Mouse (Mus musculus) fibroblast of lung, adult 2 months (primary cell): ENCODE data around the gene Hmga2.

Experiments used
- DNase-seq: peaks from one replicate; pipeline ENCODE4 v3.0.0-alpha.2; 2011; ENCODE audit warnings: low read depth

The Hmga2 gene

GRCm38 (mm10) chr10:120473218-120473617, 3.1 kb downstream of the Hmga2 start:
- no peak for DNase-seq

DNA sequence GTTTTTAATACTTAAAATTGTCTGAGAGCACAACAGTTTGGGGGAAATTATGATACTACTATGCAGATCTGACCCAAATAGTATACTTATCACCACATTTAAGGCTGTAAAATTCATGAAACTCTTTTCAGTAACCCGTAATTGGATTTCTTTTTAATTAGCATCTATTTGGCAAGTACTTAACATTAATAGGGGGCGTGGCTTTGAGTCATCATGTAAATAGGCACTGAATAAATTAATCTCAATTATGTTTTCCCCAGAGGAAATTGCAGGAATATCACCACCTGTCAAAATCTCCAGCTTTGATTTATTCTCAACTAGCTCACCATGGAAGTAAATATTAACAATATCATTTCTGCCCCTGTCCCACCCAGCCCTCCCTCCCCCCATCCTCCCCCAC, 3.7 kb downstream of the Hmga2 start:
- DNase-seq = no peak

GRCm38 (mm10) chr10:120465121-120465520, 11.1 kb downstream of the Hmga2 start:
- DNase-seq = no peak

DNA sequence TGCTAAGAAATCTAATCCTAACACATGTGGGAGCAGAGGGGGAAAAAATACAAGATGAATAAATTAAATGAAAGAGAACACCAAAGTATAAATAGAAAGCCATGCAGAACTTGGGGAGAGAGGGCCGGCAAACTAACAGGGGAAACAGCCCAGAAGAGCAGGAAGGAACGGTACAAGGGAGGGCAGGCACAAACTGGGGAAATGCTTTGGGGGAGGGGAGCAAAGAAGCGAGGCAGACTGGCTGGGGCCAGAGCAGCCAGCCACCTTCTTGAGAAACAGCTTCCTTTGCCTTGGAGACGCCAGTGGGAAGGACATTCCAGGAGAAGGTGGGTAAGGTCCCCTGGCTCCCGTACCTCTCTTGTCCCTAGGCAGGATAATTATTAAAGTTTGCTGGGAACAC, 14.5 kb downstream of the Hmga2 start:
- DNase-seq = no peak

DNA sequence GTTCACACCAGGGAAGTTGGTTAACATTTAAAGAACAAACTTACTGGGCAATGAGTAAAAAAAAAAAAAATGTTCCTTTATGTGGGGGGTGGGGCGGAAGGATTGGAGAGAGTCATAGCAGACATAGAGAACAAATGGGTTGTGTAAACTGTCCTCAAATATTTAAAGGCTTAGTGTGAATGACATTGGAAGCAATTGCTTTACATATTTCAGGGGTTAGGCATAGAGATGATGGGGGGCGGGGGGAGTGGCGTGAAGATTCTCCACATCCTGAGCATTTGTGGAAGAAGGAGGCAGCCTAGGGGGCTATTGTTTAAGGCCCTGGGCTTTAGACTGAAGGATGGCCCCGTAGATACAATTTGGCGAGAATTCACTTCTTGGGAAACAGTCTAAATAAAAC, 15.0 kb downstream of the Hmga2 start:
- no peak for DNase-seq

GRCm38 (mm10) chr10:120458866-120459265, 17.4 kb downstream of the Hmga2 start:
- DNase-seq = no peak

DNA sequence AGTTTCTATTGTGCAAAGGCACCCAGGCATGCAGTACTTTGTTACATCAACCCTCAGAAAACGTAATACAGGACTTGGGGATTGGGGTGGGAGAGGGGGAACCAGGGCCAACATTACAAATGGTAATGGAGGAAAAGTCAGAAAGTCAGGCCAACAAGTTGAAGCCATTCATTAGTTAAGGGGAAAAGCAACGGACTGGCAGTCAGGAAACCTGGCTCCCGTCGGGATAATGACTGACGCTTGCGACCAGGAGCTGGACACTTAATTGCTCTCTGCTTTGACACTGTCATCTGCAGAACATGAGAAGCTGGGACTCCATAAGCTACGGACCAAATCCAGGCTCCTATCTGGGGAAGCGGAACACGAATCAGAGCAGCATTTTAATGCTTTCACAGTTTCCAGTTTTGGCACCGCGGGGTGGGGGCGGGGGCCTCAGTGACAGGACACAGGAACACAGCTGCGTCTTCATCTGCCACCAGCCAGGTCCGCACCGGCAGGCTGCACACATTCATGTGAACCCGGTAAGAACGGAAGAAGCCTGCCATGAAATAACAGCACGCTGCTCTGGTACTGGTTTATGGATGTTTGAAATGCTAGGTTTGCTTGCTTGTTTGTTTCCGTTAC, 26.5 kb downstream of the Hmga2 start:
- no peak for DNase-seq

DNA sequence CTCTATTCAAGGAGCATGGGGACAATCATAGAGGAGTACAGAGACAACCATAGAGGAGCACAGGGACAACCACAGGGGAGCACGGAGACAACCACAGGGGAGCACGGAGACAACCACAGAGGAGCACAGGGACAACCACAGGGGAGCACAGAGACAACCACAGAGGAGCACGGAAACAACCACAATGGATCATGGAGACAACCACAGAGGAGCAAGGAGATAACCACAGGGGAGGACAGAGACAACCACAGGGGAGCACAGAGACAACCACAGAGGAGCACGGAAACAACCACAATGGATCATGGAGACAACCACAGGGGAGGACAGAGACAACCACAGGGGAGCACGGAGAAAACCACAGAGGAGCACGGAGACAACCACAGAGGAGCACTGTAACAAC, 29.5 kb downstream of the Hmga2 start:
- DNase-seq = no peak

- DNase-seq = no peak
These were observed 30.1 kb downstream of the Hmga2 start for GRCm38 (mm10) chr10:120446206-120446605.

- DNase-seq = no peak
These were observed 31.7 kb downstream of the Hmga2 start for GRCm38 (mm10) chr10:120444463-120445070.

- DNase-seq = no peak
These were observed 32.4 kb downstream of the Hmga2 start for GRCm38 (mm10) chr10:120443757-120444311.

DNA sequence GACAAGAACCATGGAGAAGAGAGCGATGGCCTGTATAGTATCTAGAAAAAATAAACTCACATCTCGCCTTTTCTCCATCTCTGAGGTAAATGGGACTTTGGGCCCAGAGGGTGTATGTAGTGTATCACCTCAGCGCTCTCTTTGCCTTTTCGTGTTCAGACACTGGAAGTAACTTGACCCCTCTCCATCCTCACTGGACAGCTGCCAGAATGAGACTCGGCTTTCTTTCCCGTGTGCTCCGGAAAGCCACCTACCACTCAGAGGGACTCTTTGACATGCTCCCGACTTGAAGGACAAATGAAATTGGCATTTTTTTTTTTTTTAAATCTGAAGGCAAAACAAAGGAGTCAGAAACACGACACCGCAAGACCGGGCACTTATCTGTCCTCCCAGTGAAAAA, 35.0 kb downstream of the Hmga2 start:
- DNase-seq = no peak

DNA sequence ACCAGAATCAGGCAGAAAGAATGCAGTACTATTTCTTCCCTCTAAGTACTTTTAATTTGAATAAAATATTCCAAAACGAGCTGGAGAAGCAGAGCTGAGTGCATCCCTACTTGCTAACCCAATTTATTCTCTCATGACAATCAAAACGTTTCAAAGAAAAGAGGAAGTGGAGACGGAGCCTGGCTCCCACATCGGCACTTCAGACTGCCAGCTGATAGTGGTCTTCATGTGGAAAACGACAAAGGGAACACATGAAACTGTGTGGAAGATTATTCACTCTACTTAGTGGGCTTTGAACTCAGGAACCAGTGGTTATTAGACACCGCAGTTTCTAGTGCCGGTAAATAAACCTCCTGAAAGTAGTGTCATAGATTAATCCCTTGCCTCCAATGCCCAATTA, 41.8 kb downstream of the Hmga2 start:
- DNase-seq = no peak

DNA sequence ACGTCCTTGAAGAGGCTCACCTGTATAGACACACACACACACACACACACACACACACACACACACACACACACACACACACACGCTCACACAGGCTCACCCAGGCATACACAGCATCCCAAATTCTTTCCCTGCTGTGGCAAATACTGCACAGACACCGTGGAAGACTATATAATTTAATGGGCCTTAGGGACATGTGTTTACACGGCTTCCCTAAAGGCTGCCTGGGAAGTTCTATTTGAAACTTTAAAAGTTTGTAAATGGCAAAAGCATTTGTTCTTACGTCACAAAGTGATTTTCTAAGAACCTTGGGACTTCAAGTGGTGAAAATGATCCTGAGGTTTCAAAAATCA, 42.8 kb downstream of the Hmga2 start:
- DNase-seq = no peak

DNA sequence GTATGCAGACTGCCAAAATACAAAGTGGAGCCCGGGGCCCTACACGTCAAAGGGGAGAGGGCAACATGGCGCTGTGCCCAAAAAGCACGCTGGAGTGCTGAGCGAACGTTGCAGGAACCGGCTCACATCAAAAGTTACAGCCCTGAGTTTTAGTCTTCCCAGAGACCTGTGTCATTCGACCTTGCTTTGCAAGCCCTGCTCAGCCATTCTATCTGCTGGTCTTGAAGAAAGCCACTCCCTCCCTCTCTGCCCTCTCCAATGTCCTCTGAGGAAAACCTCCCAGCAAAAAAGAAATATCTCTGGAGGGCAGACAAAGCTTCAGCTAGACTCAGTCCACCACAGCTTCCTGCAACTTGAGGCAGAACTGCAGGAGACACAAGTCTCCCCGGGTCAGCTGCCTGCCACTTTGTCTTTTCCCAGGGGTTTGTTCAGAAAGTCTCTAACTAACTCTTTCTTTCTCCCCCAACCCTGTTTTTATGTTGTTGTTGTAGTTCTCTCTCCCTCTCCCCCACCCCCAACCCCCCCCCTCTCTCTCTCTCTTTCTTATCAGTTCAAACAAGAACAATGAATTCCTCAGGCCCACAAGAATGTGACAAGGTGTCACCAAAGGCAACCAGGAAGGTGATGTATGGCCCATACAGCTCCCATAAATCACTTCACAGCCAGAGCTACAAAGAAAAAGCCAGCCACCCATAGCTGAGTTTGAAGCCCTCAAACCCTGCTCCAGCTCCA, 43.4 kb downstream of the Hmga2 start:
- no peak for DNase-seq

GRCm38 (mm10) chr10:120432081-120432480, 44.2 kb downstream of the Hmga2 start:
- no peak for DNase-seq

- DNase-seq = no peak
These were observed 44.8 kb downstream of the Hmga2 start for GRCm38 (mm10) chr10:120431435-120431834.

DNA sequence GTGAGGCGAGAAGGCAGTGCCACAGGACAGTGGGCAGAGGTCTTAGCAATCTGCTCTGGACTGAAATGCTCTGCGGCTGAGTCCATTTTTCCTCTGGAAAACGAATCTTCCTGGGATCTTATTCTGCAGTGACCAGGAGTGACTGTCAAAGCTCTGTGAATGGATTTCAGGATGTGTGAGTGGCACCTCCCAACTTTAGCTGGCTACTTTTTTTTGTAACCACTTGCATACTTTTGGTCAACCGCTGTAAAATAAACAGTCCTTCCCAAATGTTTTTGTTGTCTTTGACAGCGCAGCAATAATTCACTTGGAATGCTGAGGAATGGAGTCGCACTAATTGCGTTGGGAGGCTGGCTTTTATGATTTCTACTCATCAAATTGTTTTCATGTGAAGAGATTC, 45.8 kb downstream of the Hmga2 start:
- DNase-seq = no peak

GRCm38 (mm10) chr10:120429758-120430259, 46.5 kb downstream of the Hmga2 start:
- no peak for DNase-seq

DNA sequence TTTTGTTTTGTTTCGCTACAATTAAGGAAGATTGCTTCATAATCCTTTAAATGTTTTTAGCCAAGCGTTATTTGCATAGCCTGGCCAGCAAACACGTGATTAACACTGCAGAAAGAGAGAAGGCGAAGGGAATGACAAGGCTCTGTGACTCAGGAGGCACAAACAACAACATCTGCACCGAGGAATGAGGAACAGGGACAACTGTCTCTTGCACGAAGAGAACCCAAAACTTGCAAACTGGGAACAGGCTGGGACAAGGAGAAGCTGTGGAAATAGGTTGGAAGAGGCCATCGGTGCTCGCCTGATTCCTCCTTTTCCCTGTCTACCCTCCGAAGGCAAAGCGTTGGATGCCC, 47.1 kb downstream of the Hmga2 start:
- no peak for DNase-seq

DNA sequence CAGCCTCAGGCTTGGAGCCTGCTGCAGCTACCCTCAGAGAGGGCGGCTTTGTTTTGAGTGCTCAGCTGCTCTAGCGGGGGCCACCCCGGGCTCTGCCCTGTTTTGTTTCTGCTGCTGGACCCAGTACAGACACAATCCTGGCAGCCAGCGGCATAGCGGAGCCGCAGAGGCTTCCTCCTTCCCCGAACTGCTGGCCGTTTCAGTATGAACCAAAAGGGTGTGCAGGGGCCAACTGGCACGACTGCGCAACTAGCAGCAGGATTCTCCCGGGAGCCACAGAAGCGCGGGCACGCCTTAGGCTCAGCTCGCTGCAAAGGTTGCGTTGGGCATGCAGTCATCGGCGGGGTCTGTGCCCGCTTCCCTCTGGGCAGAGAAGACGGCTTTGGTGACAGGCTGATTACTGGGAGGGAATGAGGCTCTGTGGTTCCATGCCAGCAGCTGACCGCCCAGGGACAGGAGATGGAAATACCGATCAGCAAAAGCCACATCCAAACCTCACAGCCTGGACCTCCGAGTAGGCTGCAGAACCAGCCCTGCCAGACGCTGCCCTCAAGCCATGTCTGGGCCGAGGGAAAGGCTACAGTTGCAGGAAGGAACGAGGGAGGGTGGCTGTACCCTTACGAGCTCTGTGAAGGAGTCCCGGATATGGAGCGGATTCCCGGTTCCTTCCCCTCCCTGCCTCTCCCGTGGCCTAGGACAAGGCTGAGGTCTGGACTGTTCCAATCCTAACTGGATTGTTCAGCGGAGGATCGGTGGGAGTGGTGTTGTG, 47.7 kb downstream of the Hmga2 start:
- DNase-seq = peak; percentile 96

DNA sequence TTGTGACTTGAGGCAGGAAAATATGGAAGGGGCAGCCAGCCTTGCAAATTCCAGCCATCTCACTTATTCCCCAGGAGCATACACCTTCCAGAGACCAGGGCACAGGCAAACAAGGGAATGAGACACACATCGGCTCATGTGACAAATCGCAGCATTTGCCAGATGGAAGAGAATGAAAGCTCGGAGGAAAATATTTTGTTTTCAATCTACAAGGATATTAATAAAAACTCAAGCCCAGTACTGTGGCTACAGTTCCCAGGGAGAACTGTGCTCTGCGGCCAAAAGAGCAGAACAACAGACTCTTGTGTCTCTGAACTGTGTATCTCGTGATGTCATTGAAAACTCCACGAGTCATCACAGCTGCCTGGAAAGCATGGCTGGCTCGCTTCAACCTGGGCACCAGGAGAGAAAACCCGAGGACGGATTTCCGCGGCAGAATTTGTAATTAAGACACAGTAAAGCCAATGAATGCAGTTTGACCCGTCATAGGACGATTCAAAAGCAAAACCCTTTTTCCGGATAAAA, 50.1 kb downstream of the Hmga2 start:
- peak; percentile 94 for DNase-seq
